Mouse (Mus musculus) limb, embryonic 15.5 days (tissue): ENCODE measurements around the gene Pik3r1. TPM values are rescaled to one million over a fixed set of nuclear protein-coding genes. Genes with fewer than 3 reads are reported as not detected.

Experiments
- ATAC-seq: fragments of 200-750 bp; cut with Nextera tagmentation; 2 replicates; pipeline ENCODE4 v1.8.0; 2017; ENCODE audit warnings: low read depth, moderate TSS enrichment; ENCODE audit not compliant: insufficient number of reproducible peaks, low FRiP score, low TSS enrichment
- H3K27ac ChIP-seq: fragments of 300-500 bp; sonication (generic); 2 replicates; pipeline ENCODE4 v1.5.1; 2015; ENCODE audit warnings: moderate library complexity, mild to moderate bottlenecking, inconsistent platforms
- H3K27me3 ChIP-seq: fragments of 300-500 bp; sonication (generic); 2 replicates; pipeline ENCODE4 v1.6.1; 2015; ENCODE audit warnings: inconsistent platforms
- H3K36me3 ChIP-seq: fragments of 300-500 bp; sonication (generic); 2 replicates; pipeline ENCODE4 v1.6.1; 2015; ENCODE audit warnings: inconsistent platforms
- H3K4me1 ChIP-seq: fragments of 300-500 bp; sonication (generic); 2 replicates; pipeline ENCODE4 v1.6.1; 2015; ENCODE audit warnings: inconsistent platforms
- H3K4me2 ChIP-seq: fragments of 300-500 bp; sonication (generic); 2 replicates; pipeline ENCODE4 v1.6.1; 2015; ENCODE audit warnings: mild to moderate bottlenecking, inconsistent platforms
- H3K4me3 ChIP-seq: fragments of 300-500 bp; sonication (generic); 2 replicates; pipeline ENCODE4 v1.5.1; 2015; ENCODE audit warnings: mild to moderate bottlenecking, inconsistent platforms
- H3K9ac ChIP-seq: fragments of 300-500 bp; sonication (generic); 2 replicates; pipeline ENCODE4 v1.6.1; 2015; ENCODE audit warnings: inconsistent platforms
- H3K9me3 ChIP-seq: fragments of 300-500 bp; sonication (generic); 2 replicates; pipeline ENCODE4 v1.6.1; 2016; ENCODE audit warnings: inconsistent platforms
- WGBS: fragments of 180-500 bp; shearing (Covaris S2); methylation state at CpG from one replicate; pipeline ENCODE4 v1.1.7; 2015; 5-methylcytosine and 5-hydroxymethylcytosine counted together
- polyA plus RNA-seq: library from polyadenylated mRNA; unstranded; fragments of >200 nt; fragmentation: Nextera tagmentation; extraction: Ambion mirVana; gene quantifications from 2 replicates; pipeline ENCODE4 v1.2.1, GENCODE M21; 2015

The Pik3r1 gene
- polyA plus RNA-seq, 1 experiment from 2014 or later, result 48.9 TPM

GRCm38 (mm10) chr13:101641632-101642031 lies 126.4 kb downstream of the Pik3r1 start:
- Histone ChIP-seq H3K27me3 (no peaks in the 10 kb centered on the region), H3K4me1 (no peaks in the 10 kb centered on the region), H3K9ac (no peak overlapping the region), H3K27ac (no peak overlapping the region), H3K36me3 (no peaks in the 10 kb centered on the region), H3K4me3 (no peak overlapping the region), H3K4me2 (no peak overlapping the region), H3K9me3 (no peaks in the 10 kb centered on the region)
- no peak for ATAC-seq
- 67% methylated on average over 2 of the region's 2 CpGs for WGBS

DNA sequence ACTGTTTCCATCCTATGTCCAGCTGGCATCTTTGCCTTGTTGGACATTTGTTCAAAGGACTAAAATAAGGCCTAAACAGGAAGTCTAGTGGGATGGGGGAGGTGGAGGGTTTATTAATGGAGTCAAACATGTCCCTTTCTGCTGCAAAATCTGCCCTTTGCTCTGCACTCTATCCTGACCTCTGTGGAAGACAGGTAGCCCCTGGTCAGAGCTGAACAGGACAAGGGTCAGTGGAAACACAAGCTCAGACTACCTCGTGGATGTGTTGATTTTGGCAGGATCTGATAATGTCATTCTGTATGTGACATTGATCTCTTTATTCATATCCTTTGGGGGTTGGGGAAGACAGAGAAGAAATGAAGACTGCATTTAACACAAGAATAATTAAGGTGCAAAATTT lies 132.2 kb downstream of the Pik3r1 start:
- Histone ChIP-seq H3K27me3 (no peaks in the 10 kb centered on the region), H3K4me1 (no peaks in the 10 kb centered on the region), H3K36me3 (no peaks in the 10 kb centered on the region), H3K9ac (no peak overlapping the region), H3K4me2 (no peak overlapping the region), H3K4me3 (no peak overlapping the region), H3K27ac (no peak overlapping the region), H3K9me3 (no peaks in the 10 kb centered on the region)
- ATAC-seq, result no peak
- WGBS, result 51% methylated on average over 1 of the region's 1 CpGs

DNA sequence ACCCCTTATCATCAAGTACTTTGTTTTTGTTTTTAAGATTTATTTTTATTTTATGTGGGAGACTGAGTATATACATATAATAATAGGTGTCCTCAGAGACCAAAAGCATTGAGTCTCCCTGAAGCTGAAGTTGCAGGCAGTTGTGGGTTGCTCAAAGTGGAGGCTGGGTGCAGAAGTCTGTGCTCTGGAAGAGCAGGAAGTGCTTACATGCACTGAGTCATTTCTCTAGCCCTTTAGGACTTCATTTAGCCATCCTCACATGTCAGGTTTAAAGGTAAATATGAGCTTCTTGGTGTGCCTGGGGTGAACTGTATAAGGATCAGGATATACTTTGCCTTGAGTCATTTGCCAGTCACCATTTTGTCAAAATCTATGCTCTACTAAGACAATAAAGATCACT lies 133.6 kb downstream of the Pik3r1 start:
- H3K9ac ChIP-seq, result no peak overlapping the region
- H3K27me3 ChIP-seq, result no peaks in the 10 kb centered on the region
- H3K4me3 ChIP-seq, result no peak overlapping the region
- no peaks in the 10 kb centered on the region for H3K9me3 ChIP-seq
- no peak overlapping the region for H3K4me2 ChIP-seq
- H3K4me1 ChIP-seq, result no peaks in the 10 kb centered on the region
- H3K27ac ChIP-seq, result no peak overlapping the region
- H3K36me3 ChIP-seq, result no peaks in the 10 kb centered on the region
- ATAC-seq, result no peak

DNA sequence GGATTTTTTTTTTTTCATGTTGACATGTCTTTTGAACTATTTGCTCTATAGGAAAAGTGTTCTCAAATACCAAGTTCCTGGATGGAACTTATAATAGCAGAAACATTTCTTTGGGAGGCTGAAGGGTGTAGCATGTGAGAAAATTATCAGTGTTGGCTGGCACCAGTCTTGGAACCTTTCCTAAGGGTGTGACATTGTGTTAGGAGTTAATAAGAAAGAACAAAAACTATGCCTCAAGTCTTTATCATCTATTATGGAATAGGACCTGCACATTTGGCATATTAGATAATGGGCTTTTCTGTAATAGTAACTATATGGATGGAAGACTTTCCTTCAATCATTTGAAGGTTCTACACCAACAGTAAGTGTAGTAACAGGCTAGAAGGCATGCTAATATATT lies 134.4 kb downstream of the Pik3r1 start:
- no peaks in the 10 kb centered on the region for H3K27me3 ChIP-seq
- H3K36me3 ChIP-seq, result no peaks in the 10 kb centered on the region
- no peak overlapping the region for H3K27ac ChIP-seq
- H3K4me1 ChIP-seq, result no peaks in the 10 kb centered on the region
- H3K4me3 ChIP-seq, result no peak overlapping the region
- no peak overlapping the region for H3K4me2 ChIP-seq
- no peak for ATAC-seq
- no peak overlapping the region for H3K9ac ChIP-seq
- H3K9me3 ChIP-seq, result no peaks in the 10 kb centered on the region

DNA sequence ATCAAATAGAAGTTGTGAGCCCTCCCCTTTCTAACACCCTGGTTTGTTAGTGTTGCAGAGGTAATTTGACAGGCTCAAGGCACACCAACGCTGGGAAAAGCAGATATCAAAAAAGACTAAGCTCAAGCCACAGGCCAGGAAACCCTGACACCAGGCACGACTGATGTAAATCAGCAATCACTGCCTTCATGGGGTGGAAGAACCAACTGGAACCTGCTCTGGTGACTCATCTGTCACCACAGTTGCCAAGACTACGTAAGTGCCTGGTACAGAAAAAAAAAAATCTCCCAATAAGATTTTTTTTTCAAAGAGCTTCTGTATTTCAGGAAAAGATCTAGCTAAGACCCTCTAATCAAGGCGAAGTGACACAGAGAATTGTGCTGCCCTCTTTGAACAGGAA lies 135.2 kb downstream of the Pik3r1 start:
- Histone ChIP-seq H3K36me3 (no peaks in the 10 kb centered on the region), H3K4me2 (no peak overlapping the region), H3K4me1 (no peaks in the 10 kb centered on the region), H3K27ac (no peak overlapping the region), H3K4me3 (no peak overlapping the region), H3K9ac (no peak overlapping the region), H3K9me3 (no peaks in the 10 kb centered on the region), H3K27me3 (no peaks in the 10 kb centered on the region)
- WGBS, result 41% methylated on average over 4 of the region's 4 CpGs
- ATAC-seq, result no peak

GRCm38 (mm10) chr13:101631561-101631960 lies 136.5 kb downstream of the Pik3r1 start:
- no peak for ATAC-seq
- Histone ChIP-seq H3K9ac (no peak overlapping the region), H3K36me3 (no peaks in the 10 kb centered on the region), H3K27ac (no peak overlapping the region), H3K9me3 (no peaks in the 10 kb centered on the region), H3K4me1 (no peaks in the 10 kb centered on the region), H3K4me3 (no peak overlapping the region), H3K4me2 (no peak overlapping the region), H3K27me3 (no peaks in the 10 kb centered on the region)
- 89% methylated on average over 7 of the region's 7 CpGs for WGBS
